Mouse (Mus musculus): ENCODE data around the gene Arhgap10. TPM values are rescaled to one million over a fixed set of nuclear protein-coding genes. Genes with fewer than 3 reads are reported as not detected.

Arhgap10 gene
- polyA plus RNA-seq, 1 experiment from 2014 or later: 16.0 TPM

GRCm38 (mm10) chr8:77489235-77489634, 28.5 kb downstream of the Arhgap10 start:
- Histone ChIP-seq H3K27me3 (ENCODE audit: insufficient read depth, poor library complexity, severe bottlenecking) (no peaks in the 10 kb centered on the region), H3K27ac (no peak overlapping the region)

GRCm38 (mm10) chr8:77488215-77488606, 29.5 kb downstream of the Arhgap10 start:
- WGBS: 65% methylated on average over 4 of the region's 4 CpGs
- Histone ChIP-seq H3K27me3 (ENCODE audit: insufficient read depth, poor library complexity, severe bottlenecking) (no peaks in the 10 kb centered on the region), H3K9me3 (no peaks in the 10 kb centered on the region), H3K27ac (no peak overlapping the region), H3K4me1 (replicated peaks) (peaks cover 32% of the 10 kb centered on the region), H3K4me3 (no peak overlapping the region), H3K36me3 (no peaks in the 10 kb centered on the region)
- DNase-seq (ENCODE audit: low spot score): no peak

More at GRCm38 (mm10) chr8:77489235-77489634, 28.5 kb downstream of the Arhgap10 start:
- no peak for DNase-seq (ENCODE audit: low spot score)
- 92% methylated on average over 6 of the region's 6 CpGs for WGBS
- Histone ChIP-seq H3K4me3 (no peak overlapping the region), H3K4me1 (replicated peaks) (peaks cover 24% of the 10 kb centered on the region), H3K36me3 (no peaks in the 10 kb centered on the region), H3K9me3 (no peaks in the 10 kb centered on the region)

- Histone ChIP-seq H3K36me3 (no peaks in the 10 kb centered on the region), H3K4me1 (replicated peaks) (peaks cover 37% of the 10 kb centered on the region), H3K4me3 (no peak overlapping the region), H3K27me3 (ENCODE audit: insufficient read depth, poor library complexity, severe bottlenecking) (no peaks in the 10 kb centered on the region), H3K9me3 (no peaks in the 10 kb centered on the region), H3K27ac (no peak overlapping the region)
- DNase-seq (ENCODE audit: low spot score): no peak
- 86% methylated on average over 10 of the region's 10 CpGs for WGBS
These were observed 30.1 kb downstream of the Arhgap10 start for GRCm38 (mm10) chr8:77487590-77488214.

GRCm38 (mm10) chr8:77486749-77487148, 31.0 kb downstream of the Arhgap10 start:
- 90% methylated on average over 2 of the region's 2 CpGs for WGBS
- H3K27me3 ChIP-seq (ENCODE audit: insufficient read depth, poor library complexity, severe bottlenecking): no peaks in the 10 kb centered on the region
- H3K27ac ChIP-seq: no peak overlapping the region
- H3K9me3 ChIP-seq: no peaks in the 10 kb centered on the region
- H3K36me3 ChIP-seq: no peaks in the 10 kb centered on the region
- H3K4me1 ChIP-seq (replicated peaks): peaks cover 43% of the 10 kb centered on the region
- DNase-seq (ENCODE audit: low spot score): no peak
- H3K4me3 ChIP-seq: no peak overlapping the region

GRCm38 (mm10) chr8:77484817-77485216, 32.9 kb downstream of the Arhgap10 start:
- Histone ChIP-seq H3K9me3 (no peaks in the 10 kb centered on the region), H3K36me3 (no peaks in the 10 kb centered on the region), H3K27me3 (ENCODE audit: insufficient read depth, poor library complexity, severe bottlenecking) (no peaks in the 10 kb centered on the region), H3K4me3 (no peak overlapping the region), H3K27ac (peak overlapping the region; percentile 50; the same call in 1 of the 2 replicates), H3K4me1 (replicated peaks) (peaks cover 46% of the 10 kb centered on the region)
- whole genome bisulfite sequencing: 74% methylated on average over 5 of the region's 5 CpGs
- no peak for DNase-seq (ENCODE audit: low spot score)

GRCm38 (mm10) chr8:77484266-77484665, 33.5 kb downstream of the Arhgap10 start:
- Histone ChIP-seq H3K9me3 (no peaks in the 10 kb centered on the region), H3K27me3 (ENCODE audit: insufficient read depth, poor library complexity, severe bottlenecking) (no peaks in the 10 kb centered on the region), H3K4me1 (replicated peaks) (peaks cover 48% of the 10 kb centered on the region), H3K27ac (no peak overlapping the region), H3K4me3 (no peak overlapping the region), H3K36me3 (no peaks in the 10 kb centered on the region)
- WGBS: 81% methylated on average over 7 of the region's 7 CpGs
- DNase-seq (ENCODE audit: low spot score): no peak

GRCm38 (mm10) chr8:77483676-77484075, 34.1 kb downstream of the Arhgap10 start:
- DNase-seq (ENCODE audit: low spot score): no peak
- H3K27ac ChIP-seq: no peak overlapping the region
- H3K27me3 ChIP-seq (ENCODE audit: insufficient read depth, poor library complexity, severe bottlenecking): no peaks in the 10 kb centered on the region
- no peak overlapping the region for H3K4me3 ChIP-seq
- no peaks in the 10 kb centered on the region for H3K9me3 ChIP-seq
- H3K4me1 ChIP-seq (replicated peaks): peaks cover 54% of the 10 kb centered on the region
- WGBS: 79% methylated on average over 4 of the region's 4 CpGs
- no peaks in the 10 kb centered on the region for H3K36me3 ChIP-seq

- Histone ChIP-seq H3K4me3 (no peak overlapping the region), H3K27ac (no peak overlapping the region), H3K36me3 (no peaks in the 10 kb centered on the region), H3K27me3 (ENCODE audit: insufficient read depth, poor library complexity, severe bottlenecking) (no peaks in the 10 kb centered on the region), H3K4me1 (replicated peaks) (peaks cover 47% of the 10 kb centered on the region), H3K9me3 (no peaks in the 10 kb centered on the region)
- DNase-seq (ENCODE audit: low spot score): peak; percentile 39
- 40% methylated on average over 6 of the region's 6 CpGs for WGBS
These were observed 36.0 kb downstream of the Arhgap10 start for GRCm38 (mm10) chr8:77481791-77482190.

- Histone ChIP-seq H3K9me3 (no peaks in the 10 kb centered on the region), H3K4me1 (replicated peaks) (peaks cover 44% of the 10 kb centered on the region), H3K27me3 (ENCODE audit: insufficient read depth, poor library complexity, severe bottlenecking) (no peaks in the 10 kb centered on the region), H3K36me3 (no peaks in the 10 kb centered on the region), H3K4me3 (no peak overlapping the region), H3K27ac (no peak overlapping the region)
- WGBS: 84% methylated on average over 9 of the region's 9 CpGs
- DNase-seq (ENCODE audit: low spot score): no peak
These were observed 37.8 kb downstream of the Arhgap10 start for GRCm38 (mm10) chr8:77479995-77480394.

- no peaks in the 10 kb centered on the region for H3K27me3 ChIP-seq (ENCODE audit: insufficient read depth, poor library complexity, severe bottlenecking)
- no peaks in the 10 kb centered on the region for H3K36me3 ChIP-seq
- H3K4me3 ChIP-seq: no peak overlapping the region
- H3K27ac ChIP-seq: no peak overlapping the region
- H3K9me3 ChIP-seq: no peaks in the 10 kb centered on the region
- H3K4me1 ChIP-seq (replicated peaks): peaks cover 34% of the 10 kb centered on the region
- no peak for DNase-seq (ENCODE audit: low spot score)
- WGBS: 46% methylated on average over 2 of the region's 2 CpGs
These were observed 38.9 kb downstream of the Arhgap10 start for GRCm38 (mm10) chr8:77478913-77479273.

- H3K4me1 ChIP-seq (replicated peaks): peaks cover 35% of the 10 kb centered on the region
- no peak overlapping the region for H3K4me3 ChIP-seq
- H3K9me3 ChIP-seq: no peaks in the 10 kb centered on the region
- no peak for DNase-seq (ENCODE audit: low spot score)
- H3K27ac ChIP-seq: no peak overlapping the region
- no peaks in the 10 kb centered on the region for H3K27me3 ChIP-seq (ENCODE audit: insufficient read depth, poor library complexity, severe bottlenecking)
- 80% methylated on average over 12 of the region's 12 CpGs for WGBS
- no peaks in the 10 kb centered on the region for H3K36me3 ChIP-seq
These were observed 39.4 kb downstream of the Arhgap10 start for GRCm38 (mm10) chr8:77478155-77478912.

- Histone ChIP-seq H3K4me3 (no peak overlapping the region), H3K4me1 (replicated peaks) (peaks cover 31% of the 10 kb centered on the region), H3K27me3 (ENCODE audit: insufficient read depth, poor library complexity, severe bottlenecking) (no peaks in the 10 kb centered on the region), H3K27ac (no peak overlapping the region), H3K9me3 (no peaks in the 10 kb centered on the region), H3K36me3 (no peaks in the 10 kb centered on the region)
- no peak for DNase-seq (ENCODE audit: low spot score)
- 83% methylated on average over 12 of the region's 12 CpGs for WGBS
These were observed 40.1 kb downstream of the Arhgap10 start for GRCm38 (mm10) chr8:77477684-77478083.

GRCm38 (mm10) chr8:77474614-77475013, 43.1 kb downstream of the Arhgap10 start:
- WGBS: 93% methylated on average over 5 of the region's 5 CpGs
- no peak for DNase-seq (ENCODE audit: low spot score)

More at GRCm38 (mm10) chr8:77474614-77475013, 43.1 kb downstream of the Arhgap10 start:
- Histone ChIP-seq H3K27ac (no peak overlapping the region), H3K27me3 (ENCODE audit: insufficient read depth, poor library complexity, severe bottlenecking) (no peaks in the 10 kb centered on the region), H3K9me3 (no peaks in the 10 kb centered on the region), H3K4me3 (no peak overlapping the region), H3K36me3 (no peaks in the 10 kb centered on the region), H3K4me1 (replicated peaks) (peaks cover 18% of the 10 kb centered on the region; the same call in 1 of the 2 replicates)

All from hindbrain, embryonic 10.5 days (tissue).